Mouse (Mus musculus): ENCODE measurements around the gene Dmkn.

The Dmkn gene

DNA sequence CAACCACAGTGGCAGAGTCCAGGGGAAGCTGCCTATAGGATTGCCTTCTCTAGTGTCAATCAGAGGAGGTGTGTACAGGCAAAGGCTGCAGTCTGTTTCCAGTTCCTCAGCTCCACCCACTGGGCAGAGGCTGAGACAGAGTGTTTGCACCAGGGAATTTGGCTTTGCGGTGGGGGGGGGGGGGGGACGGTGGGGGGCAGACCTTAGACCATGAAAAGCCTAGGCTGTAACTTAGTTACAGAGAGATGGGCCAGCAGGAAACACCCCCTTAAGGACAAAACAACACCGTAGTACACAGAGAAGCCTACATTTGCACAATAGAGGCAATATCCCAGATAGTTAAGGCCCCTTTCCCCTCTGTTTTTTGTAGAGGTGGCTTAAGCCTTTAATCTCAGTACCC is 6.6 kb upstream of the Dmkn start:
- in situ Hi-C loops (cut with MboI; ENCODE audit: low pct_unique_long_range_greater_than_20kb in 1 of 2, low sequenced_read_pairs in 2 of 2, unreplicated experiment in 1 of 2) = no loop called here

DNA sequence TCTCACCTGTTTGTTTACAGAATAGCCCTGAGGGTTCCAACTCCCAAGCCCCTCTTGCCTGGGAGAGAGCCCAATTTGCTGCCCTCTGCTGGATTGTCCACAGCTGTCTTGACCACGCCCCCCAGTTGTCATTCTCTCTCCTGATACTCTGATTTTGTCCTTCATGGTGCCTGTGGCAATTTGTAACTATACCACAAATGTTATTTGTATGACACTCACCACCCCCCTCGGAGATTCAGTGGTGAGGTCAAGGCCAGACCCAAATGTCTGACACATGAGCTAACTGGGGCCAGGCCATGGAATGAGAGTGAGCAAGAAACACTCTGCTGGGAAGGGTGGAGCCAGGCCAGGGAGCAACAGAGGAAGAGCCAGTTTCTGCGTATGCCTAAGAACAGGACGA is 4.7 kb upstream of the Dmkn start:
- in situ Hi-C loops (cut with MboI; ENCODE audit: low pct_unique_long_range_greater_than_20kb in 1 of 2, low sequenced_read_pairs in 2 of 2, unreplicated experiment in 1 of 2) = no loop called here

DNA sequence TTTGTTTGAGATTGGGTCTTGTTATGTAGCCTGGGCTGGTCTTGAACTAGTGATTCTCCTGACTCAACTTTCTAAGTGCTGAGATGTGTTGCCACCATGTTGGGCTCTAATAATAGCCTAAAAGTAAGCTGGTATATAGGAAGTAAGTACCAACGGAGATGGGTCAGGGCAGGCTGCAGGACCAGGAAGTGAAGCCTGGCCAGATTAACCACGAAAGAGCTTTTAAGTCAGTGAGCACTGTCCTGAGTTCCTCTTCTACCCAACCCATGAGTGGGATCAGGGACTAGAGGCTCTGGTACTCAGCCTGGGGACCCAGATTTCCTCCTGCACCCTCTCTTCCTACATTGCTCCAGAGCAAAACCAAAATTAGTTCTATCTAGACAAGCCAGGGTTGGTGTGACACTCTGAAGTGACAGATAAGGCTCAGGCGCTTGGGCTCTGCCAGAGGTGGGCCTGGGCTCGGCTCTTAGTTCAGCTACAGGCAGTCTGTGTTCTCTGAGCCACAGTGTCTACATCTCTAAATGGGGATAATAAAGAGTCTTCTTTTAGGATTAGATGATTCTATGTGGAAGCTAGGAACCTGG is 1.7 kb upstream of the Dmkn start:
- in situ Hi-C loops (cut with MboI; ENCODE audit: low pct_unique_long_range_greater_than_20kb in 1 of 2, low sequenced_read_pairs in 2 of 2, unreplicated experiment in 1 of 2) = no loop called here

DNA sequence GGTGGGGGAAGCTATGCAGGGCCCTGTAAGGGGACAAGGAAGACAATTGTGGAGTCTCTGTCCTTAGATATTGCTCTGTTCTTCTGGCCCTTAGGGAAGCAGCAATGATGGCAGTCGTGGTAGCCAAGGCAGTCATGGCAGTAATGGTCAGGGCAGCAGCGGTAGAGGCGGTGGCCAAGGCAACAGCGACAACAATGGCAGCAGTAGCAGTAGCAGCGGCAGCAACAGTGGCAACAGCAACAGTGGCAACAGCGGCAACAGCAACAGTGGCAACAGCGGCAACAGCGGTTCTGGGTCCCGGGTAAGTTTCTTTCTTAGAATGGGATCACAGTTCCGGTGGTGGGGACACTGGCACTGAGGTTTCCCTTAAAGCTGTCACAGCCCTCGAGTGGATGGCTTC is 1.6 kb downstream of the Dmkn start:
- in situ Hi-C loops (cut with MboI; ENCODE audit: low pct_unique_long_range_greater_than_20kb in 1 of 2, low sequenced_read_pairs in 2 of 2, unreplicated experiment in 1 of 2) = no loop called here

DNA sequence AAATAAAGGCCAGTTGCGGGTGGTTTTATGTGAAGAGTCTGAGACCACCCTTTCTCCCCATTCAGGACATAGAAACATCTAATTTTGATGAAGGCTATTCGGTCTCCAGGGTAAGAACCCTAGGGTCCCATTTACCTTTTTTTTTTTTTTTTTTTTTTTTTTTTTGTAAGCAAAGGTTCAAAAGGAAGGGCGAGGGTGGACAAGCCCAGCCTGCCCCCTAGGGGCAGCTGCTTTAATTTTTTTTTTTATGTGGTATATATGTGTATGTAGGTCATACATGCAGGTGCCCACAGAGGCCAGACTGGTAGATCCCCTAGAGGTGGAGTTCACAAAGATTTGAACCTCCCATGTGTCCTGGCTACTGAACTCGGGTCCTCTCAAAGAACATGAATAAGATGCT is 2.9 kb downstream of the Dmkn start:
- in situ Hi-C loops (cut with MboI; ENCODE audit: low pct_unique_long_range_greater_than_20kb in 1 of 2, low sequenced_read_pairs in 2 of 2, unreplicated experiment in 1 of 2) = no loop called here

DNA sequence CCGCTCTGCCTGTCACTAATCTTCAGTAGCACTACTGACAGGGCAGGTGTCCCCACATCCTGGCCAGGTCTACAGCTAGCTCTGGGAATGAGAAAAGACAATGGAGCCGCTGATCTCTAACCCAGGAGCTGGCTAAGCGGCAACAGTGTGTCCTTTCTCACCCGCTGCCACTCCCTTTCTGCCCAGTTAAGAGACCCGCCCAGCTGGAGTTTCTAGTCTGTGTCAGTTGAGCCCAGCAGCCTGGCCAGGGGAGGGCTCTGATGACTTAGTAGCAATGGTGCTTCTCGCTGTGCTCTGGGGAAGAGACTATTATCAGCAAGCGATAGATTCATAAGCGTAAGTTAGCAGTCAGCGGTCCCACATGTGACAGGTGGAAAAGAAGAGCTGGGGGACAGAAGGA is 5.7 kb downstream of the Dmkn start:
- in situ Hi-C loops (cut with MboI; ENCODE audit: low pct_unique_long_range_greater_than_20kb in 1 of 2, low sequenced_read_pairs in 2 of 2, unreplicated experiment in 1 of 2) = no loop called here

DNA sequence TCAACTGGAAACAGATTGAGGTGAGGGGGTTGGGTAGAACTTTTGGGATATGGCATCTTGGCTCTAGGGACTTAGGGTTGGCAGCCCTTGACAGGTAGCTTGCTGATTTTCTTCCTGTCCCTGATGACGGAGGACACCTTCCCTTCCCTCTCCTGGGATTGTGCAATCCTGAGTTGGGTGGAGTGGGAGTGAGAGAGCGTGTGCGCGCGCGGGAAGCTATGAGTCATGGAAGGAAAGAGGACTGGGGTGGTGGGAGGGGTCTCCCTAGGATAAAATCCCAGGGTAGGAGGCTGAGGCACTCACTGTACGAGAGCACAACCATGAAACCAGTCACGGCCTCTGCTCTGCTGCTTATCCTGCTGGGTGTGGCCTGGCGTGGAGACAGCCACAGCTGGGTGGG is 12.5 kb downstream of the Dmkn start:
- in situ Hi-C loops (cut with MboI; ENCODE audit: low pct_unique_long_range_greater_than_20kb in 1 of 2, low sequenced_read_pairs in 2 of 2, unreplicated experiment in 1 of 2) = no loop called here

DNA sequence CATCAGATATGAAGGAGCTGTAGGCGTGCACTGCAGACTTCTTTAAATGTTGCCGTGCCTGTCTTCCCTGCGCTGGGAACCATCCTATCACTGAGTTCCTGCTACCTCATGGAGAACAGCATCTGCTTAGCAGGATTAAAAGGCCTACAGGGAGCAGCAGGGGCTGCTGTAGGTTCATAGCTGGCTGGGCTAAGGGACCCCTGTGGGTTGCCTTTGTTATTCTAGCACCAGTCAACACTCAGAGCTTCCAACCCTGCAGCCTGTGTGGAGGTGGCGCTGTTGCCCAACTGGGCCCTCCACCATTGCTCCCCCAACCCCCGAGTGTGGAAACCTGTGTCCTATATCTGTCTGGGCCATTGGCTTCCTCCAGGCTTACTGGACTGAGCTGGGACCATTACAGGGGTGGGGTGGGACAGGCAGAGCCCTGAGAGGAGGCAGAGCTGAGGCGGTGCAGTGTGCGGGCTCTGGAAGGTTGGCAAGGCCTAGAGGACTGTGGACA is 13.6 kb downstream of the Dmkn start:
- in situ Hi-C loops (cut with MboI; ENCODE audit: low pct_unique_long_range_greater_than_20kb in 1 of 2, low sequenced_read_pairs in 2 of 2, unreplicated experiment in 1 of 2) = no loop called here

DNA sequence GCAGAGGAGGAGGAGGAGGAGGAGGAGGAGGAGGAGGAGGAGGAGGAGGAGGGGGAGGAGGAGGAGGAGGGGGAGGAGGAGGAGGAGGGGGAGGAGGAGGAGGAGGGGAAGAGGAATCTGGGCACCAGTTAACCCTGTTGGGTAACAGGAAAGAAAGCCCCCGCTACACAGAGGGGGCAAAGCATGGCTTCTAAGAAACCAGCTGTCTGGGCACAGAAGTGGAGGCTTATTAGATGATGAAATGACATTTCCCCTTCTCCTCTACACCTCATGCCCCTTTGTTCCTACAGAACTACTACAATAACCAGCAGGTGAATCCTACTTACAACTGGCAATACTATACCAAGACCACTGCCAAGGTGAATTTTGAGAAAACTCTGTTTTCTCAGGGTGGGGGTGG is 14.4 kb downstream of the Dmkn start:
- in situ Hi-C loops (cut with MboI; ENCODE audit: low pct_unique_long_range_greater_than_20kb in 1 of 2, low sequenced_read_pairs in 2 of 2, unreplicated experiment in 1 of 2) = no loop called here

DNA sequence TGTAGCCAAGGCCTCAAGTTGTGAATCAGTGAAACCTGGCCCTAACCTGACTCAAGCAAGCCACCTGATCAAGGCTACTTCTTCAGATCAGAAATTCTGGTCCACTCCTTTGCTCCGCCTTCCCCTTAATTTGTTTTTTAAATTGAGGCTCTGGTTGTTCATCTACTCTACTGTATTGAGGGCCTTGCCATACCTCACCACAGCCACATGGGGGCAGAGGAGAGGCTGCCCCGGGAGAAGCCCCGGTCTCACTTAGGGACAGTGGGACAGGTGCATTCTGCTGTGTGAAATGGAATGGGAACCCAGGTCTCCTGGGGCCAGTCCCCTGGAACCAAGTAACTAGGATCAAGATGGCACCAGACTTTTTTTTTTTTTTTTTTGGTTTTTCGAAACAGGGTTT is 18.2 kb downstream of the Dmkn start:
- in situ Hi-C loops (cut with MboI; ENCODE audit: low pct_unique_long_range_greater_than_20kb in 1 of 2, low sequenced_read_pairs in 2 of 2, unreplicated experiment in 1 of 2) = no loop called here

DNA sequence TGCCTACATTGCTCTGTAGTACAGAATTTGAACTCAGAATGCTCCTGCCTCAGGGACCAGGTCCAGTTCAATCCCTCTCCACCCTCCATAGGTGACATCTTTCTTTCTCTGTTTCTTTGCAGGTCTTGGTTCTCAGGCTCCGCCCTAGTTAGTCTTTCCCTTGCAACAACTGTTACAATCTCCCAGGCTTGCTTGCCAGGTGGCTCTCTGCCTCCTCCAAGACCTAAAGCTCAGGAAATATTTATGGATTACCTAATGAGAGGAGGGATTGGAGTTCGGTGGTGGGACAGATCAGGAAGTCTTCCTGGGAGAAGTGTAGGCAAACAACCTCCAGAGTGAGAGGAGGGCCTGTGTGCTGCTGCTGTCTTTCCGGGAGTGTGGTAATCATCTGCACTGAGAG is 19.1 kb downstream of the Dmkn start:
- in situ Hi-C loops (cut with MboI; ENCODE audit: low pct_unique_long_range_greater_than_20kb in 1 of 2, low sequenced_read_pairs in 2 of 2, unreplicated experiment in 1 of 2) = no loop called here

DNA sequence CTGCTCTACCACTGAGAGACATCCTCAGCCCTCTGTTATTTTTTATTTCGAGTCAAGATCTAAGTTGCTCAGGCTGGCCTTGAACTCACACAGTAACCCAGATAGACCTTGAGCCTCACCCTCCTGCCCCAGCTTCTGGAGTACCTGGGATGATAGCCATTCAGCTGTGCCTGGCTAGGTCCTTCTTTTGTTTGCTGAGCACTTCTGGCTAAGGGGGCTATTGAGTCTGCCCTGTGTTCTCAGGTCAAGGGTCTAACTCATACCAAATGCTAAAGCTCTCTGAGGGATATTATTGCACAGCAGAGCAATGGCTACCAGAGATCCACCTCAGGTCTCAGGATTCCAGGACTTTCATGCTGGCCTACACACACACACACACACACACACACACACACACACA is 21.6 kb downstream of the Dmkn start:
- in situ Hi-C loops (cut with MboI; ENCODE audit: low pct_unique_long_range_greater_than_20kb in 1 of 2, low sequenced_read_pairs in 2 of 2, unreplicated experiment in 1 of 2) = no loop called here

DNA sequence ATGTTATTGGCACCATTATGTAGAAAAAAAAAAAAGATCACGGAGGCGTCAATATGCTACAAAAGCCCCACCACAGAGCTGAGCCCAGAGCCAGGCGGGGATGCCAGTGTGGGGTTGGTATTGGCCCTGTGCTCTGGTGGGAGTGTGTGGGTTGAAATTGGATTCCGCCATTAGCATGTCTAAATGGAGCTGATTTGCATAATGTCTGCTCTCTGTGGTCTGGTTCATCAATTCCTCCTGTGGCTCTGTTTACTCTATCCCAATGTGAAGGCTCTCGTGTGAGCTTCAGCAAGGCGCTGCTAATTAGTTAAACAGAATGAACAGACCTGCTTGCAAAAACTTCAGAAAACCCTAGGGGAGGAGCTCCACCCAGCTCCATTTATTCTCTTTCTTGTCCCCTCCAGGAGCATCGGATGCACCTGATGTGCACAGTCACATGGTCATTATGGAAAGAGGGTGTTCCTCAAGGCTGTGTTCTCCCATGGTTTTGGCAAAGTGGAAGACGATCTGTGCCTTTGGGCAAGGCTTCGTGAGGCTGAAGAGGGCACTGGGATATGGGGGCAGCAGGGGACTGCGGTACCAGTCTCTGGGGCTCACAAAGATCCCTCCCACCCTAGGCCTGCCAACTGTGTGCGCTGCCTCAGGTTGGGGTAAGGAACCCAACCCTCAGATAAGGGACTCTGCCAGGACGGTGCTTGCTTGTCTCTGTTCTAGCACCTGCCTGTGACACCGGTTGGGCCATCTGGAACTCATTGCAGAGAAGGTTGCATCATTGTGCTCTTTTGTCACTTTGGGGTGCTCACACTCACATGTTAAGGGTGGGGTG is 22.4 kb downstream of the Dmkn start:
- in situ Hi-C loops (cut with MboI; ENCODE audit: low pct_unique_long_range_greater_than_20kb in 1 of 2, low sequenced_read_pairs in 2 of 2, unreplicated experiment in 1 of 2) = no loop called here

DNA sequence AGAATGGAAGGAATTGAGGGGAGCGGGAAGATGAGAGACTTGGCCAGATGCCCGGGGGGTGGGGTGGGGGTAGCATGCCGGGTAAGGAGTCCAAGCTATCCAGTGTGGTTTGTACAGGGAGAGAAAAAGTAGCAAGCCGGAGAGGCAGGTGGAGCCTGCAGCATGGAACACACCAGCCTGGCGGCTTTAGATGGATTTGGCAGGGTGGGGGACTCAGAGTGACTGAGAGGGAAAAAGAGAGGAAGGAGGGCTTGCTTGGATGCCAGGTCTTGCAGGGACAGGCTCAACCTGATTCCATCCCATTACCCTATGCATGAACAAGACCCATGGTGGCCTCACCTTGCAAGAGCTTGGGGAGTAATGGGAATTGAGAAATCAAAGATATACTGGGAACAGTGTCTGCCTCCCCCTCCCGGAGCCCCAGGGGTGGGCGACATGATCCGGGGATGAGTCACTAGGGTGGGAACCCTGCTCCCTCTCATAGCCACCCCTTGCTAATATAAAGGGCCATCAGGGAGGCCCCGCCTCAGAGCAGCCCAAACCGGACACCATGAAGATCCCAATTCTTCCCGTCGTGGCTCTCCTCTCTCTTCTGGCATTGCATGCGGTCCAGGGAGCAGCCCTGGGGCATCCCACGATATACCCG is 23.9 kb downstream of the Dmkn start, which contains the start of gene Krtdap:
Gene Krtdap, plus strand, starts transcription at position 520 of the 646 bp plus-strand sequence.
- in situ Hi-C loops (cut with MboI; ENCODE audit: low pct_unique_long_range_greater_than_20kb in 1 of 2, low sequenced_read_pairs in 2 of 2, unreplicated experiment in 1 of 2) = no loop called here

DNA sequence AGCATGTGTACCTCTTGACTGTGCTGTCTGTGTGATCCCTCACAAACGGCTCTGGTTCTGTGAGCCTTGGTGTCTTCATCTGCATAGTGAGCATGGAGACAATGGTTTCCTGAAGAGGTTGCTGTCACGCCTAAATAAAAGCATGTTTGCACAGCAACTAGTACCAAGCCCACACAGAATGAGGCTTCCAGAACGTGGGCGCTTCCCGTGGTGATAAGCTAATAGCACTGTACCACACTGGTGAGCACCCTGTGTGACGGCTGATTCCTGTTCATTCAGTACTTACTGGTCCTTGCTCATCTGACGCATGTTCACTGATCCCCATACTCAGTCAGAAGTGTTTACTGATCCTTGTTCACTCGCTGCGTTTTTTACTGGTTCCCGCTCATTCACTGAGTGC is 26.6 kb downstream of the Dmkn start:
- in situ Hi-C loops (cut with MboI; ENCODE audit: low pct_unique_long_range_greater_than_20kb in 1 of 2, low sequenced_read_pairs in 2 of 2, unreplicated experiment in 1 of 2) = no loop called here

DNA sequence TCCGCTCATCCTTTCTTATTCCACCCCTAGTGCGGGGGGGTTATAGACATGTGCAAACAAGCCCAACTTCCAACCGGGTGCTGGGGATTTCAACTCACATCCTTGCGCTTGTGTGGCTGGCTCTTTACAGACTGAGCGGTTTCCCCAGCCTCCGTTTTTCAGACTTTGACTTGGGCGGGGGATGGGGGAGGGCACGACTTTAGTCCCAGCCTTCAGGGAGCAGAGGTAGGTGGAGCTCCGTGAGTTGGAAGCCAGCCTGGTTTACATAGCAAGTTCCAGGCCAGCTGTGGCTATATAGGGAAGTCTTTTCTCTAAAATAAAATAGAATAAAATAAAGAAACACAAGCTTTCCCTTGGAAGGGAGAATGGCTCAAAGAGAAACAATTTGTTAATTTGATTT is 28.4 kb downstream of the Dmkn start:
- in situ Hi-C loops (cut with MboI; ENCODE audit: low pct_unique_long_range_greater_than_20kb in 1 of 2, low sequenced_read_pairs in 2 of 2, unreplicated experiment in 1 of 2) = no loop called here

DNA sequence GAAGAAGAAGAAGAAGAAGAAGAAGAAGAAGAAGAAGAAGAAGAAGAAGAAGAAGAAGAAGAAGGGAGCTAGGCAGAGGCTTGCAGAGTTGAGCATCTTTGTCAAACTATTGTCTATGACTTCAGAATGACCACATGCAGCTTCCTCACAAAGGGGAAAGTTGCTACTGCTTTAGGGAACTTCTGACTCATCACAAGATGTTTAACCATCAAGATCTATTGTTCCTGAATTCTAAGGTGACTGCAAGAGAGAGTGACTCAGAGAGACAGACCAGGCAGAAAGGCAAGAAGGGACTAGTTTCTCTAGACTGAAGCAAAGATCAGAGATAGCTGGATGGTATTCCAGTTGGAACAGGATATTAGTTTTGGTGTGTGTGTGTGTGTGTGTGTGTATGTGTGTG is 31.4 kb downstream of the Dmkn start:
- in situ Hi-C loops (cut with MboI; ENCODE audit: low pct_unique_long_range_greater_than_20kb in 1 of 2, low sequenced_read_pairs in 2 of 2, unreplicated experiment in 1 of 2) = no loop called here

DNA sequence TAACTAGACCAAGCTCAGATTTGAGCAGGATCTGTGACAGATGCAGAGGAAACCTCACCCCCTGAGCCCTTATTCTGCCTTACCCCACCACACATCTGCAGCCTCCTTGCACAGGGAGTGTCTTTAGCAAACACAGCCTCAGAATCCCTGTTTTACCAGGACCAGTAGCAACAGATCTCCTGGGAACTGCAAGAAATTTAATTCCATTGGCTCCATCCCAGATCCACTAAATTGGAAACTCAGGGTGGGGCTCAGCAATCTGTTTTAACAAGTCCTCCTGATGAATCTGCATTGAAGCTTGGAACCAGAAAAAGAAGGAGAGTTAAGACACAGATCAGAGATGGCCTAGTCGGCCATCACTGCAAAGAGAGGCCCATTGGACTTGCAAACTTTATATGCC is 33.2 kb downstream of the Dmkn start:
- in situ Hi-C loops (cut with MboI; ENCODE audit: low pct_unique_long_range_greater_than_20kb in 1 of 2, low sequenced_read_pairs in 2 of 2, unreplicated experiment in 1 of 2) = no loop called here

DNA sequence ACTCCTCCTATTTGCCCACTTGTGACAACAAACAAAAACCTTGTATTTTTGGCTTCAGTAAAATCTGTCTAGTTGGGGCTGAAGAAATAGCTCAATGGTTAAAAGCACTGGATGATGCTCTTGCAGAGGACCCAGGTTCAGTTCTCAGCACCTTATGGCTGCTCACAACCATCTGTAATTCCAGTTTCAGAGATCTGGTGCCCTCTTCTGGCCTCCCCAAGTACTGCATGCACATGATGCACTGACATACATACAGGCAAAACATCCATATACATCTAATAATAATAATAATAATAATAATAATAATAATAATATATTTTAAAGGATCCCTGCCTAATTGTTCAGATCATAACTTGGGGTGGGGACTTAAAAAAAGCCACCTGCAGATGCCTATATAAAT is 37.1 kb downstream of the Dmkn start:
- in situ Hi-C loops (cut with MboI; ENCODE audit: low pct_unique_long_range_greater_than_20kb in 1 of 2, low sequenced_read_pairs in 2 of 2, unreplicated experiment in 1 of 2) = no loop called here

DNA sequence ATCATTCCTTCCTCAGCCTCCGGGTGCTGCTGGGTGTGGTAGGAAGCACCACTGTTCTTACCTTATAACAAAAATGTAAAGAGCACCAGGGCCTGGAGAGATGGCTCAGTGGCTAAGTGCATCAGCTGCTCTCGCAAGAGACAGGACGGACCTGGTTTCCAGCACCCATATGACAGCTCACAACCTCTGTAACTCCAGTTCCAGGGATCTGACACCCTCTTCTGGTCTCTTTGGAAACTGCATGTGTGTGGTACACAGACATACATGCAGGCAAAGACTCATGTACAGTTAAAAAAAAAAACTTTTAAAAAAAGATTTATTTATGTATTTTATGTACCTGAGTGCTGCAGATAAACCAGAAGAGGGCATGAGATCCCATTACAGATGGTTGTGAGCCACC is 39.7 kb downstream of the Dmkn start:
- in situ Hi-C loops (cut with MboI; ENCODE audit: low pct_unique_long_range_greater_than_20kb in 1 of 2, low sequenced_read_pairs in 2 of 2, unreplicated experiment in 1 of 2) = no loop called here
